Mouse (Mus musculus) olfactory bulb, adult 2 months (tissue): ENCODE data around the gene Epdr1. TPM values are rescaled to one million over a fixed set of nuclear protein-coding genes. Genes with fewer than 3 reads are reported as not detected.

ENCODE experiments used
- H3K27ac ChIP-seq: fragments of 200-500 bp; 2 replicates; pipeline ENCODE4 v1.5.1; 2012; ENCODE audit warnings: low read depth, low read length; ENCODE audit not compliant: insufficient read depth
- H3K4me1 ChIP-seq: fragments of 200-500 bp; 2 replicates; pipeline ENCODE4 v1.6.1; 2012; ENCODE audit warnings: low read length; ENCODE audit not compliant: control insufficient read depth, insufficient read depth
- H3K4me3 ChIP-seq: fragments of 200-500 bp; 2 replicates; pipeline ENCODE4 v1.5.1; 2012; ENCODE audit warnings: mild to moderate bottlenecking, low read depth, low read length, moderate library complexity; ENCODE audit not compliant: insufficient read depth
- CTCF ChIP-seq: fragments of 200-500 bp; IDR thresholded peaks from 2 replicates; pipeline ENCODE4 v1.5.1; 2012; ENCODE audit warnings: low read depth, mild to moderate bottlenecking, low read length, moderate library complexity; ENCODE audit not compliant: insufficient read depth
- POLR2A ChIP-seq: fragments of 200-500 bp; IDR thresholded peaks from 2 replicates; pipeline ENCODE4 v1.6.1; 2012; ENCODE audit warnings: mild to moderate bottlenecking, low read depth, low read length, moderate library complexity; ENCODE audit not compliant: insufficient read depth
- WGBS: fragments of 180-500 bp; shearing (Covaris S2); methylation state at CpG from one replicate; pipeline ENCODE4 v1.1.7; 2018; 5-methylcytosine and 5-hydroxymethylcytosine counted together
- polyA plus RNA-seq: library from polyadenylated mRNA; stranded (reverse); fragments of >200 nt; gene quantifications from 2 replicates; pipeline ENCODE4 v1.2.4, GENCODE M21; 2012; ENCODE audit warnings: low replicate concordance; ENCODE audit not compliant: missing spikeins, insufficient read depth, insufficient read length

The Epdr1 gene
- polyA plus RNA-seq, 1 experiment: not detected

- TF ChIP-seq POLR2A (no peak), CTCF (no peak)
- Histone ChIP-seq H3K27ac (no peak overlapping the region), H3K4me3 (no peak overlapping the region), H3K4me1 (no peaks in the 10 kb centered on the region)
- WGBS: 97% methylated on average over 1 of the region's 1 CpGs
Observed at GRCm38 (mm10) chr13:19562510-19562909, 57.2 kb downstream of the Epdr1 start.

GRCm38 (mm10) chr13:19555391-19555790 is 64.3 kb downstream of the Epdr1 start:
- 96% methylated on average over 4 of the region's 4 CpGs for WGBS
- Histone ChIP-seq H3K27ac (no peak overlapping the region), H3K4me3 (no peak overlapping the region), H3K4me1 (no peaks in the 10 kb centered on the region)
- TF ChIP-seq CTCF: no peak
- TF ChIP-seq POLR2A: no peak

Other genes starting within 250 kb of the Epdr1 start
- not detected in 2 replicates for gene Stard3nl, start 224.1 kb downstream of the Epdr1 start, polyA plus RNA-seq
- gene Sfrp4, start 3.2 kb upstream of the Epdr1 start, polyA plus RNA-seq: not detected in 2 replicates
- not detected in 2 replicates for gene Nme8, start 77.9 kb upstream of the Epdr1 start, polyA plus RNA-seq
- gene Gpr141, start 204.3 kb upstream of the Epdr1 start, polyA plus RNA-seq: not detected in 2 replicates